Mouse (Mus musculus) right cerebral cortex, adult 18-20 months (tissue): ENCODE results near the gene Lyzl4.
"Not testable (repeated sequence)": the region's sequence is repeated elsewhere in the genome, so short reads cannot be mapped to it uniquely, and the experiment has no call there.

ENCODE experiments used
- DNase-seq: peaks from one replicate; pipeline ENCODE4 v3.0.0; 2022; ENCODE audit warnings: mixed read lengths

Lyzl4 gene

DNA sequence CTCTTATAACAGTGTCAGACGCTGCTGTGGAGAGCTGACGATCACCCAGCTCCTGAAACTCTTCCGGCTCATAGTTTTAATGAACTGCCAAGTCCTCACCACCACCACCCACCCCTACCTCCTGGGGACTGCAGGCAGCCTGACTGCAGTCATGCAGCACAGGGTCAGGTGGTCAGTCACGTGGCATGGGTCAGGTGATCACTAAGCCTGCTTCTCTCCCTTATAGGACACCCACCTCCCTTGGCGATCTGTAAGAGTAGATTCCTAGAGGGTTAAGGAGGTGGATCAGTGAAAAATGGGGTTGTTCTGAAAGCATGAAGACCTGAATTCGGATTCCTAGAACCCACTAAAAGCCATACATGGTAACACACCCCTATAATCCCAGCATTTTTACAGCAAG lies 42.3 kb downstream of the Lyzl4 start:
- DNase-seq = peak; percentile 15

DNA sequence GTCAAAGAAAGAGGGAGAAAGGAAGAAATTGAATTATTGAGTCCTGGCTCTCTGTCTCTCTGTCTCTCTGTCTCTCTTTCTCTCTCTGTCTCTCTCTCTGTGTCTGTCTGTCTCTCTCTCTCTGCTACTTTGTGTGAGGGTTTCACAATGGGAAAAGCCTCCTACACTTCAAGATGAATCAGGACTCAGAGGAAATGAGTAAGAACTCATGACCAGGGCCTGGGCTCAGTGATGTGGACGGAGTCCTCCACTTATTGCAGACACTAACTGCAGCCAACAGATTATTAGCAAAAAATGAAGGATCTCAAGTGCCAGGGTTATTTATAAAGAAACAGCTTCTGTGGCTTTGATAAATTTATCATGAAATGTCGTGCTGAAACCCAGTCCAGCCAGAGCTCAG lies 43.8 kb downstream of the Lyzl4 start:
- DNase-seq = no peak

DNA sequence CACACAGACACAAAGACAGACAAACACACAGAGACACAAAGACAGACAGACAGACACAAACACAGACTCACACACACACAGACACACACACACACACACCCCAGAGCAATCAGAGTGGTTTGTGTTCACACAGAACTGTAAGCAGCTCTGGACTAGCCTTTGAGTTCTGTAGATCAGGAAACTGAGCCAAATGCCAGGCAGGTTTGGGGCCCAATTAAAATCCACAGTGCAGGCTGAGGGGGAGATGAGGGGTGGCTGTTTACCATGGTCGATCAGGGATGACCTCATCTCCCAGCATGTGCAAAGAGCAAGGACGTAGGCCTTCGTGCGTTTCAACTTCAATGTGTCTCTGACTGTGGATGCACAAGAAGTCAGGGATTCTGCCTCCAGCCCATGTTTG lies 47.1 kb downstream of the Lyzl4 start:
- DNase-seq = no peak

DNA sequence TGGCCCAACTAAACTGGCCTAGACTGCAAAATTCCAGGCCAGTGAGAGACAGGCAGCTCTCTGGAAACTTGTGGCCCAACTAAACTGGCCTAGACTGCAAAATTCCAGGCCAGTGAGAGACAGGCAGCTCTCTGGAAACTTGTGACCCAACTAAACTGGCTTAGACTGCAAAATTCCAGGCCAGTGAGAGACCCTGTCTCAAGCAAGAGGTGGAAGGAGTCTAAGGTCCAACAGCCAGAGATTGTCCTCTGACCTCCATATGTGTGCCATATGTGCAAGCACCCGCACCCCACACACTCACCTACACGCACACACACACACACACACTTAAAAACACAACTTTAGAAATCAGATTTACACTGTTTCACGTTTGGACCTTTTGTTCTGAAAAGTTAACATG lies 48.1 kb downstream of the Lyzl4 start:
- DNase-seq = not testable (repeated sequence)

DNA sequence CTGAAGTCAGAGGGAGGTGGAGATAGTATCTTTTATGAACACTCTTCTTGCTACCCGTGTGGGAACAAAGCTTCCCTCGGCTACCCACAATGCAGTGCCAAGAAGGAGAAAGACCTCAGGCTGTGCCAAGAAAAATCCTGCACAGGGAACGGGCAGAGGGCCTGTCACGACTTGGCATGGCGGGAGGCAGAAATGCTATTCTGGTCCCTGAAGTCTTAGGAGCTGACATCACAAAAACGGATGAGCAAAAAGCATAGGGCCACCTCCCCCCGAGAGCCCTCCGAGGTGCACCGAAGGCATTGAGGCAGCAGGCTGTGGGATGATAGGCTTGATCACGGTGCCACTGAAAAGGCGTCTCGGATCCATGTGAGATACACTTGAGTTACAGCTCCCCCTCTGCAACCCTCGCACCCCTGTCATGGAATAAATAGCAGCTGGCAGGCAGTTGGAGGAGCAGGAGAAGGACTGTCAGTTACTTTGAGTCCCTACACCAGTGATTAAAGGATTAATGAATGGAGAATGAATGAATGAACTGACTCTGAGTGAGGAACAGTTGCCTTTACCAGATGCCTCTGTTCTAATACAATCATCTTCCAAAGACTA lies 48.8 kb downstream of the Lyzl4 start:
- DNase-seq = peak; percentile 45

DNA sequence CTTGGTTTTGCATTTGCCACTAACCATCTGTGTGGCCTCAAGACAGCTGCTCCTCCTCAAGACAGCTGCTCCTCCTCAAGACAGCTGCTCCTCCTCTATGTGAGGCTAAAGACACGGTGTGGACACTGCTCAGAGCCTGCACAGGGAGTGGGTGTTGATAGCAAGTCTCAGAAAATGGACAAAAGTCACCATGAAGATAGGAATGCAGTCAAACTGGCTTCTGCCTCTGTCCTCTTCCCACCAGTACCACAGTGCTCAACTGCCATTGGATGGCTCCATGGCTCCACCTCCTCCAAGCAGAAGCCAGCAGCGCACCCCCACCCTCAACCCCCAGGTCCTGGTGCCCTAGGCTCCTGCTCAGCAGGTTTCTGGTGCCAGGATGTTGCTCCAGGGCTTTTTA lies 52.4 kb downstream of the Lyzl4 start:
- DNase-seq = no peak

DNA sequence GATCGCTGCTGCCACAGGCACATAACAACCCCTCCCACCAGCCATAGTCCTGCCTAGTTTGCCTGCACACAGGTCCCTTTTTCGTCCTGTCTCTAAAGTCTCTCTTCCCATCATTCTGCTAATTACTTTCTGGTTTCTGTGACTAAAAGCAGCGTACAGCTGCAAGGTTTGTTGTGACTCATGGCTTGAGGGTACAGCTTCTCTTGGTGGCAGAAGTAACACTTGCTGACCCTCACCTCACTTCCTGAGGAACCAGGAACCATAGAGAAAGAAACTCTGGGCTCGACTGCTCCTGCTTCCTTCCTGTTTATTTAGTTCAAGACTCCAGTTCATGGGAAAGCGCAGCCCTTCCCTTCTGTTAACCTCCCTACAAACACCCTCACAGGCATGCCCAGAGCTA lies 67.5 kb downstream of the Lyzl4 start:
- no peak for DNase-seq

DNA sequence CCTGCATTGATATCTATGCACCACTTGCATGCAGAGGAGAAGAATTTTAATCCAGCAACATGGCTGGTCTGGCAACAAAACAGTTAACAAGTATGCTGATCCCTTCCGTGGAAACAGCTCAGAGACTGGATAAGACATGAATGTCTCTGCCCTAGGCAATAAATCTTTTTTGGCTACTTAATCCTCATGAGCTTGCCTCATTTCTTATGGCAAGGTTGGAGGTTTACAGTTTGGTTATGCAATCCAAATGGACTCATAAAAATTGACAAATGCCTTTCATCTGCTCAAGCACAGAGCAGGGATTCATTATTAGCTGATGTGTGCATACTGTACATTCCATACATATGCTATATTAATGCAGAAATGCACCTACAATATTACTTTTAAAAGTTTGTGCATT lies 73.4 kb downstream of the Lyzl4 start:
- DNase-seq = no peak

DNA sequence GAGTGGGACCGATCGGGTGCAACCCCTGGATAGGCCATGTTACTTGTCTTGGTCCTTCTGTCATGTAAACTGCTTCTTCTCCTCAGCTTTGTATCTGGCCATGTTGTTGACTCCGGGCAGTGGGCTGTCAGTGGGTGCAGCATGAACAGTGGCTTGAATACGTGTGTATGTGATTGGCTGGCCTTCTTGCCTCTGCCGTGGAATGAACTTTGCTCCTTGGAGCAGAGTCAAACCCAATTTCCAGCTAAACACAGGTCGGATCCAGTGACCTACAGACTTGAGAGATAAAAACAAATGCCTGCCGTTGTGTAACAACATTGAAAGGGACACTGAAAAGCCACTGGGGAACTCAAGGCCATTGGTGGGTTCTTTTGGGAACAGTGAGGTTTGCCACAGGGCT lies 75.5 kb downstream of the Lyzl4 start:
- no peak for DNase-seq

DNA sequence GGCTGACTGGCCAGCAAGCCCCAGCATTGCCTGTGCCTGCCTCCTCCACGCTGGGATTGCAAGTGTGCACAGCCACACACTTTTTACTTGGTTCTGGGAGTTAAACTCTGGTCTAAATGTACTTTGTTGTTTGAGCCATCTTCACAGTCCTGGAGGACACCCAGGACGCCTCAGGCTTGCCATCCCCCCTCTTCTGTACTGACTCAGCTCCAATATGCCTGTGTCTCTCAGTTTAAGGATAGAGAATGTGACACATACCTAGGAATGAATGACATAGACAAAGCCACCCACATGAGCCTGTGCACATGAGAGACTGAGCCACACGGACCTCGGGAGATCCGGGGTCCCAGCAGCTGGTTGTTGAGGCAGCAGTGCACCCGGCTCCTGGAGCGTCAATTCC lies 78.6 kb downstream of the Lyzl4 start:
- no peak for DNase-seq

DNA sequence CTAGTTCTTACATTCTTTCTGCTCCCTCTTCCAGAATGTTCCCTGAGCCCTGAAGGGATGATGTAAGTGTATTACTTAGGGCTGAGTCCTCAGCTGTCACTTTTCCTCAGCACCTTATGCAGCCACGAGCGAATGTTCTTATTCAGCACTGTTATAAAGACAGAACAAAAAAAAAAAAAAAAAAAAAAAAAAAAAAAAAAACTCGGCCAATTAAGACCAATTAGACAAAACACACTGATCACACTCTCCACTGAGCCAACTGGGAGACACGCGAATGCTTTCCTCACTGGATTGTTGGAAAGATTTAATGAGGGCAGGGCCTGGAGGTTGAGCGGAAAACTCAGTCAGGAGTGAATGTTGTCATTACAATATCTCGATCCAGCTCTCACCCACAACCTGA lies 81.4 kb downstream of the Lyzl4 start:
- DNase-seq = no peak

DNA sequence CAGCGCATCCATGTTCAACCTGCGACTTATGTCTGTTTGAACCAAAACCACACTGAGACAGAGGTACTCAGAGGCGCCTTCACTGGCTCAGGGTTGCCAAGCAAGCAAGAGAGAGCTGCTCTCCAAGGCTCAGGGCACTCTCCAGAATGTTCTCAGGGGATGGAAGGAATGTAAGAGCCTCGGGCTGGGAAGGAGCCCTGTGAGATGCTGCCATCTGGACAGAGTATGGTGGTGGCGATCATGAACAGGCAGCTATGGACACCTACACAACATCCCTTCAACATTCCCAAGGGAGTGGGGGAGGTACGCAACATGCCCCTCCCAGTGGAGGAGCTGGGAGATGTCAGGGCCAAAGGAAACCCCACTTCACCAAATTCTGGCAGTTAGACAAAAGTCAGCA lies 83.7 kb downstream of the Lyzl4 start:
- DNase-seq = peak; percentile 49

DNA sequence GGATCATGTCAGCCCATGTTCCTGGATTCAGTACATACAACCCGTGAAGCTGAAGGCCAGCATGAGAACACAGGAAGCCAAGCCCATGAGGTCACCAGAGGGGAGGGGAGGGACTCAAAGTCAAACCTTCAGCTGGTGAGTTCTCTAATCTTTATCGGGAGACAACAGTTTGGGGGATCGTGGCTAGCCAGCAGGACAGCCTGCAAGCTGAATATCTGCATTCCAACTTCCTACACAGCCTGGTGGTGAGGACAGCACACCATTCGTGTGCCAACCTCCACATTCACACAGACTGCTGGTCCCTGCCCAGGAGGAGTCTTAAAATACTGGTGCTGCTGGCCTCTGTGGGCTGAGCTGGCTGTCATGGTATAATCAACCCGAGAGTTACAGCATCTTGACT lies 85.0 kb downstream of the Lyzl4 start:
- DNase-seq = peak; percentile 81

DNA sequence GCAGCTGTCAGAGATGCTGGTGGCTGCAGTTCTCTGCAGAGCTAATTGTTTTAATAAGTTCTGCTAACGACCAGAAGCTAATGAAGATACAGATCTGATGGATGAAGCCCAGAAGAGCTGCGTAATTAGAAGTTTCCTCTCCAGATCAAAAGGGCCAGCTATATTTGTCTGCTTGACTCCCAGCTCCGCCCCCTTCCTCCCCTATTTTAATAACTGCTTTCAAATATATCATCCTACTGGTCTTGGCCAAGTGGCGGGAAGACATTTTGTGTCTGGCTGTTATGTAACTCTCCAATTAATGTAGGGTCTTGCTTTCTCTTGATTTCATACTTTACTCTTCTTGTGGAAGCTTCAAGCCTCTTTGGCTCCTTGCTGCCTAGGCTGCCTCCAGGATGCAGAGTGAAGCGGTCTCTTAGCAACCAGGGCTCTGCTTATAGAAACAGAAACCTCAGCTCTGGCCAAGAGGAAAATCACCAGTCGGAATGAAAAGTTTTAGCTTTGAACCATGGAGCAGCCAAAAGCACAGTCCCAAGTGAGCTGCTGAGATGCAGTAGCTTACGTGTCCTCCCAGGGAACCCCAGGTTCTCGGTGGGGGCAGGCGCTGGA lies 86.4 kb downstream of the Lyzl4 start:
- DNase-seq = peak; percentile 87

DNA sequence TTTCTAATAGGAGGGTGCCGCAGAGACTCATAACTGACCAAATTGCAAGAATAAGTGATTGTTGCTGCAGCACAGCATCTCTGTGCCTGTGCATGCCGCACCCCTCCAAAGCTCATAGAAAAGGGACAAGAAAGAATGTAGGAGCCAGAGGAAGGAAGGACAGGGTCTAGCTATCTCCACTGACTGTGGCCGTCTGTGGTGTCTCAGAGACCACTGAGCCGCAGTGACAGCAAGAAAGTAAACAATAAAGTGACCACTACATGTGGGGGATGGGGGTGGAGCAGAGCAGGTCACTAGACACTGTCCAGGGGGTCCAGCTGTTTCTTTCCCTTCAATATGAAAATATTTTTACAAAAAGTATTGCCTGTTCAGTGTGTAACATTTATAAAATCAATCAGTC lies 88.3 kb downstream of the Lyzl4 start:
- no peak for DNase-seq

DNA sequence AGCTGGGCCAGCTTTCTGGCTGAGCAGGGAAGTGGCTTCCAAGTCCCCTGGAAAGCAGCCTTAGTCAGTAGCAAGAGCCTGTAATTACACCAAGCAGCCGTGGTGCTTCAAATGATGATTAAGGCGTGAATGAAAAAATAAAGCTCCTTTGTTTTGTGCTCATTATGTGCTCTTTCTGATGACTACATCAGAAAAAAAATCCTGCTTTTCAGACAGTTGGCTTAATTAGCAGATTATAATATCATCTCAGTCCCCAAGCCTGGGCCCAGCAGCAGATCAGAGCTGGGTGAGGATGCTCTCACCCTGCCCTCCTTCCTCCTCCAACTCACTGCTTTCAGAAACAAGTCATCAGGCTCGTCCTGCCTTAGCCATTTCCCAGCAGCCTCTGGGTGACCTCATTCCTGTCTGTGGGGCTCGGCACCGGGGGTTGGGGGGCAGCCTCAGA lies 91.5 kb downstream of the Lyzl4 start:
- no peak for DNase-seq

DNA sequence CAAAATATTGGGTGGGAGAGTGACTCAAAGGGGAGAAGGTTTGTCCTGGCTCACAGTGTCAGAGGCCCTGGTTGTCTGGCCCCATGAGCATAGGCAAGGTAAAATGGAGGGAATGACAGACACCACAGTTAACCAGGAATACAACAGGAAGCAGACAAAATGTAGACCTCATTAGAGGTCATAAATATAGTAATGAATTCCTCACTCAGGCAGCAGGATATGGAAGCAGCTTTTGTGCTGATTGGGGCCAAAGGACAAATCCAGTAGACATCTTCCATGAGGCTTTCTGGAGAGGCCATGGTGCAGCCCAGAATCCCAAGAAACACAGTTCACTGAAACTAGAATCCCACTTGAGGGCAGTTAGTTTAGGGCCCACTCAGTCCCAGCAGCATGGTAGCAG lies 92.5 kb downstream of the Lyzl4 start:
- DNase-seq = no peak

DNA sequence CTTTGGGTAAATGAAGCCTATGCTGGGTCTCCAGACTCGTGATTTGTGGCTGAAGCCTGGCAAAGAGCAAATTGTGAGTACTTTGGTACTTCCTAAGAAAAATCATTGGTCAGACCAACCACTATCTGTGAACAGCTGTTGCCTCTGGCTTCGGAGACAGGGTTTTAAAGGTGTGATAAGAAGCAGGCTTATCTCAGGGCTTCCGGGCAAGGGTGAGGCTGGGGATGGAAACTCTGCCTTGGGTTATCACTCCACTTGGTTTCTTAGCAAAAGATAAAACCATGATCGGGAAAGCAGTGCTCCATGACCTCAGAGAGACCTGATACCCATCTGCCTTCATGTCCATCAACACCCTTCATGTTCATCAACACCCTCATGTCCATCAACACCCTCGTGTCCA lies 92.9 kb downstream of the Lyzl4 start:
- DNase-seq = no peak

DNA sequence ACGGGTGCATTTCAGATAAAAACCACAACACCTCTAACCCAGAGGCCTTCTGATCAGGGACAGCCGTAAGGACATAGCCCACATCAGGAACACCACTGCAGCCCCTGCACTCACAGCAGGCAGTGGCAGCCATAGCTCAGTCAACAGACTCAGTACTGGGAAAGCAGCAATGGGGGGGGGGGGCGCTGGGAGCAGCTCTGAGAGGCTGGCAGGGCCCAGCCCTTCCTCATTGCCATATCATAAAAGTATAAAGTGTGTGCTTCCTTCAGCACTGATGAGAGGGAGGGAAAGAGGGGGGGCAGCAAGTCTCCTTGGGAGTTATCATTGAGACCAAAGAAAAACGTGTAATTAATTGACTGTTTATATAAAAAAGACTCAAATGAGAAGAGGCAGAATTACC lies 94.5 kb downstream of the Lyzl4 start:
- DNase-seq = no peak

DNA sequence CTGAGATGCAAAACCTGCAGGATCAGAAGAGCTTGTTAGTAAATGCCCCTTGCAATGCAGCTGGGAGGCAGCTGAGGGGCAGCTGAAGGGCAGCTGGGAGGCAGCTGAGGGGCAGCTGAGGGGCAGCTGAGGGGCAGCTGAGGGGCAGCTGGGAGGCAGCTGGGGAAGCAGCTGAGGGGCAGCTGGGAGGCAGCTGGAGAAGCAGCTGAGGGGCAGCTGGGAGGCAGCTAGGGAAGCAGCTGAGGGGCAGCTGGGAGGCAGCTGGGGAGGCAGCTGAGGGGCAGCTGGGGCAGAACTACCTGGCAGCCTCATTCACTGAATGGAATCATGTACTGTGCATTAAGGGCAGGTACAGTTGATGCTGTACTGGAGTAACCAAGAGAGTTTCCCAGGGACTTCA lies 100.4 kb downstream of the Lyzl4 start:
- no peak for DNase-seq

DNA sequence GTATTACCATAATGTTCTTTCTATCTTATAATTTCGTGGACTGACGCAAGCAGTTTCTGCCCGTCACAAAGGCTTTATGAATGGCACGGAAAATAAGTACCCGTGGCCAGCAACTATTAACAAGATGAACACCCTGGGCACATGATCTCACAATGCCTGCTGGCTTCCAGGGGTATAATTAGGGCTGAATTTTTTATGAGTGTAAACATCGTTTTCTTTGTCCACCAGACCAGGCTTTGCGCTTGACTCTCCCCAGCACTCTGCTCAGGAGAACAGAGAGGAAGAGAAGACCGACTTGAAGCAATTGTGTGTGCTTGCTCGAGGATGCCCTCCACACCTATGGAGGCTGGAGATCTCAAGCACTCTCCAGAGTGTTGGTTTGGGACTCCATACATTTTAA lies 109.3 kb downstream of the Lyzl4 start:
- DNase-seq = no peak

DNA sequence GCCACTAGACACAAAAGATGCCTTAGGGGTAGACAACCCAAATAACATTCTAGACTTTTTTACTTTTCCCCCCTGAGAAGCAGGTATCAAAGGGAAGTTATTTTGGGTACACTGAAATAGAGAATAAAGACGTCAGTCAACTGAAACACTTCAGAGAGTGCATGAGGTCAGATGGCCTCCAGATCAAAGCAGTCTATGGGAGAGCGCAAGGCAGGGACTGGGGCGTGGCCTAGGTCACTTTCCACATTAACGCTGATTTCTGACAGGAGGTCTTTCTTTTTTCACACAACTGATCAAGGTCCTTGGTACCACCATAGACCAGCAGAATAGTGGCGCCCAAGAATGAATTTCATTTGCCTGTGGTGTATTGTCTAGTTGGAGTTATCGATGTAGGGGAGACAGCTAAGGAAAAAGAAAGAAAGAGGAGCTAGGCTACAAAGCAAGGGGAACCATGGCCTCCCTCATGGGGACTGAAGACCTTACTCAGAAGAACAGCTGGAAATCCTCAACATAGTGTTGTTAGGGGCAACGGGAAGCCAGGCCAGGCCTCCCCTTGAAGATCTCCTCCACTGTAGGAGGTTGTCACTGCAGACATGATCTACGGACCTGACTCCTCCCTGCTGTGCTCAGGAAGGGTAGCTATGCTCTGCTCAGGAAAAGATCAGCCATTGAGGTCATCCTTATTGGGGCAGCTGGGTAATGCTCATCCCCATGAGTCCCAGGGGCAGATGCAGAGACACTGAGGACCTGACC lies 113.1 kb downstream of the Lyzl4 start:
- DNase-seq = no peak
